Mouse (Mus musculus): Measurements from ENCODE around the gene Xpc.

DNA sequence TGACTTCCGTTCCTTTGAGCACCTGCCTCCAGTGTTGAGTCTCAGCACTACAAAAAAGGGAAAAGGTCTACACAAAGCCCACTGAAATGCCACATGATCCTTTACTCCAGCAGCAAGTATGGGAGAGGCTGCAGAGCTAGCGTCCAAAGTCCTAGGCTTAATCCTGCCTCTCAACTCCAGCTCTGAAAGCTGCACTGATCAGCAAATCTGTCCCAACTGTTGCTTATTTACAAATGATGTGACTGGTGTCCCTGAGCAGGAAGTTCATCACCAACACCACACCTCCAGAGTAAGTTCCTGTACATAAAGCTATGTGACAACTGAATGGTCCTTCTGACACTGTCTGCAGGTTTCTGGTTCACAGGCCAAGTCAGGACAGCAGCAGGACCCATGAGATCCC, 49.9 kb downstream of the Xpc start:
- TF ChIP-seq CTCF (IDR thresholded peaks at IDR 0.05; ENCODE audit: insufficient read depth, low read length) (no peak), POLR2A (IDR thresholded peaks at IDR 0.05; ENCODE audit: borderline replicate concordance, extremely low read depth, low read depth, low read length) (no peak)

All from lung, adult 2 months (tissue).